Mouse (Mus musculus): ENCODE results near the gene Il23r.
"Not testable (repeated sequence)": the region's sequence is repeated elsewhere in the genome, so short reads cannot be mapped to it uniquely, and the experiment has no call there.

DNA sequence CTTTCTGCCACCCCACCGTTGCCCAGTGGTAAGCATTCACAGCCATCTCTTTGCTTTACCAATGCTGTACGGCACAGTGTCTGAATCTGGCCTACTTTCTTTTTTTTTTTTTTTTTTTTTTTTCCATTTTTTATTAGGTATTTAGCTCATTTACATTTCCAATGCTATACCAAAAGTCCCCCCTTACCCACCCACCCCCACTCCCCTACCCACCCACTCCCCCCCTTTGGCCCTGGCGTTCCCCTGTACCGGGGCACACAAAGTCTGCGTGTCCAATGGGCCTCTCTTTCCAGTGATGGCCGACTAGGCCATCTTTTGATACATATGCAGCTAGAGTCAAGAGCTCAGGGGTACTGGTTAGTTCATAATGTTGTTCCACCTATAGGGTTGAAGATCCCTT, 10.3 kb upstream of the Il23r start:
- TF ChIP-seq CTCF (IDR thresholded peaks at IDR 0.05); POLR2A (IDR thresholded peaks at IDR 0.05; ENCODE audit: insufficient read depth, low read depth, low read length): not testable (repeated sequence)

All from heart, adult 2 months (tissue).